Mouse (Mus musculus) midbrain, embryonic 13.5 days (tissue): ENCODE measurements around the gene Aplp2. TPM values are rescaled to one million over a fixed set of nuclear protein-coding genes. Genes with fewer than 3 reads are reported as not detected.
A peak's percentile ranks its signal among the peaks of the same experiment; 100 is the strongest.
"Not testable (repeated sequence)": the region's sequence is repeated elsewhere in the genome, so short reads cannot be mapped to it uniquely, and the experiment has no call there.

Experiments used
- ATAC-seq: fragments of 200-750 bp; cut with Nextera tagmentation; 2 replicates; pipeline ENCODE4 v1.8.0; 2017; ENCODE audit warnings: mild to moderate bottlenecking, moderate TSS enrichment, moderate library complexity
- H3K27ac ChIP-seq: fragments of 300-500 bp; sonication (generic); 2 replicates; pipeline ENCODE4 v1.5.1; 2015; ENCODE audit warnings: inconsistent platforms, mild to moderate bottlenecking, moderate library complexity
- H3K27me3 ChIP-seq: fragments of 300-500 bp; sonication (generic); 2 replicates; pipeline ENCODE4 v1.6.1; 2015; ENCODE audit warnings: mild to moderate bottlenecking, inconsistent platforms
- H3K36me3 ChIP-seq: fragments of 300-500 bp; sonication (generic); 2 replicates; pipeline ENCODE4 v1.6.1; 2015; ENCODE audit warnings: mild to moderate bottlenecking, inconsistent platforms
- H3K4me1 ChIP-seq: fragments of 300-500 bp; sonication (generic); replicated peaks from 2 replicates; pipeline ENCODE4 v1.6.1; 2015; ENCODE audit warnings: inconsistent platforms
- H3K4me2 ChIP-seq: fragments of 300-500 bp; sonication (generic); replicated peaks from 2 replicates; pipeline ENCODE4 v1.6.1; 2015; ENCODE audit warnings: moderate library complexity, mild to moderate bottlenecking, inconsistent platforms
- H3K4me3 ChIP-seq: fragments of 300-500 bp; sonication (generic); replicated peaks from 2 replicates; pipeline ENCODE4 v1.5.1; 2015; ENCODE audit warnings: mild to moderate bottlenecking, inconsistent platforms
- H3K9ac ChIP-seq: fragments of 300-500 bp; sonication (generic); replicated peaks from 2 replicates; pipeline ENCODE4 v1.6.1; 2015; ENCODE audit warnings: mild to moderate bottlenecking, inconsistent platforms
- H3K9me3 ChIP-seq: fragments of 300-500 bp; sonication (generic); 2 replicates; pipeline ENCODE4 v1.6.1; 2016; ENCODE audit warnings: mild to moderate bottlenecking, inconsistent platforms
- WGBS: fragments of 180-500 bp; shearing (Covaris S2); methylation state at CpG from one replicate; pipeline ENCODE4 v1.1.7; 2015; 5-methylcytosine and 5-hydroxymethylcytosine counted together
- polyA plus RNA-seq: library from polyadenylated mRNA; unstranded; fragments of >200 nt; fragmentation: Nextera tagmentation; extraction: Ambion mirVana; gene quantifications from 2 replicates; pipeline ENCODE4 v1.2.1, GENCODE M21; 2015

Aplp2 gene
- polyA plus RNA-seq, 1 experiment from 2014 or later = 270 TPM

- no peak overlapping the region for H3K4me3 ChIP-seq
- H3K36me3 ChIP-seq = peaks cover 67% of the 10 kb centered on the region
- WGBS = 95% methylated on average over 22 of the region's 22 CpGs
- H3K4me1 ChIP-seq = no peaks in the 10 kb centered on the region
- H3K4me2 ChIP-seq = no peak overlapping the region
- no peaks in the 10 kb centered on the region for H3K27me3 ChIP-seq
- H3K9ac ChIP-seq = no peak overlapping the region
- H3K9me3 ChIP-seq = no peaks in the 10 kb centered on the region
- no peak for ATAC-seq
- no peak overlapping the region for H3K27ac ChIP-seq
Observed at GRCm38 (mm10) chr9:31168356-31169093, 43.1 kb downstream of the Aplp2 start.

GRCm38 (mm10) chr9:31167305-31167704, 44.3 kb downstream of the Aplp2 start:
- no peaks in the 10 kb centered on the region for H3K4me1 ChIP-seq
- H3K9ac ChIP-seq = no peak overlapping the region
- WGBS = 93% methylated on average over 13 of the region's 13 CpGs
- H3K36me3 ChIP-seq = peaks cover 74% of the 10 kb centered on the region
- no peak overlapping the region for H3K4me3 ChIP-seq
- H3K4me2 ChIP-seq = no peak overlapping the region
- no peak overlapping the region for H3K27ac ChIP-seq
- no peaks in the 10 kb centered on the region for H3K9me3 ChIP-seq
- ATAC-seq = no peak
- no peaks in the 10 kb centered on the region for H3K27me3 ChIP-seq

GRCm38 (mm10) chr9:31165505-31165904, 46.1 kb downstream of the Aplp2 start:
- H3K4me2 ChIP-seq, H3K4me3 ChIP-seq, H3K27ac ChIP-seq, ATAC-seq, H3K9me3 ChIP-seq, H3K4me1 ChIP-seq, H3K9ac ChIP-seq, H3K27me3 ChIP-seq: not testable (repeated sequence)
- whole genome bisulfite sequencing = 89% methylated on average over 3 of the region's 3 CpGs
- H3K36me3 ChIP-seq = peaks cover 81% of the 10 kb centered on the region

GRCm38 (mm10) chr9:31163327-31163726, 48.3 kb downstream of the Aplp2 start:
- 89% methylated on average over 1 of the region's 1 CpGs for WGBS
- H3K4me1 ChIP-seq = no peaks in the 10 kb centered on the region
- no peak overlapping the region for H3K4me2 ChIP-seq
- H3K9ac ChIP-seq = no peak overlapping the region
- H3K27ac ChIP-seq = no peak overlapping the region
- H3K36me3 ChIP-seq = peaks cover 84% of the 10 kb centered on the region
- H3K9me3 ChIP-seq = no peaks in the 10 kb centered on the region
- H3K4me3 ChIP-seq = no peak overlapping the region
- no peak for ATAC-seq
- H3K27me3 ChIP-seq = no peaks in the 10 kb centered on the region

- Histone ChIP-seq H3K27me3 (no peaks in the 10 kb centered on the region), H3K4me2 (no peak overlapping the region), H3K9ac (no peak overlapping the region), H3K36me3 (peaks cover 84% of the 10 kb centered on the region), H3K9me3 (no peaks in the 10 kb centered on the region), H3K4me3 (no peak overlapping the region), H3K4me1 (no peaks in the 10 kb centered on the region), H3K27ac (no peak overlapping the region)
- no peak for ATAC-seq
- WGBS = 93% methylated on average over 1 of the region's 1 CpGs
Observed at GRCm38 (mm10) chr9:31162911-31163310, 48.7 kb downstream of the Aplp2 start.

- Histone ChIP-seq H3K4me2 (no peak overlapping the region), H3K4me3 (no peak overlapping the region), H3K9ac (no peak overlapping the region), H3K4me1 (no peaks in the 10 kb centered on the region), H3K27me3 (no peaks in the 10 kb centered on the region), H3K27ac (no peak overlapping the region), H3K36me3 (peaks cover 90% of the 10 kb centered on the region), H3K9me3 (no peaks in the 10 kb centered on the region)
- 89% methylated on average over 4 of the region's 4 CpGs for WGBS
- ATAC-seq = no peak
Observed at GRCm38 (mm10) chr9:31159910-31160309, 51.7 kb downstream of the Aplp2 start.

GRCm38 (mm10) chr9:31156594-31156993, 55.0 kb downstream of the Aplp2 start:
- Histone ChIP-seq H3K9me3 (no peaks in the 10 kb centered on the region), H3K36me3 (peaks cover 88% of the 10 kb centered on the region), H3K9ac (no peak overlapping the region), H3K27me3 (no peaks in the 10 kb centered on the region), H3K4me3 (no peak overlapping the region), H3K27ac (no peak overlapping the region), H3K4me1 (no peaks in the 10 kb centered on the region), H3K4me2 (no peak overlapping the region)
- WGBS = 94% methylated on average over 8 of the region's 8 CpGs
- no peak for ATAC-seq

- H3K9ac ChIP-seq = no peak overlapping the region
- no peaks in the 10 kb centered on the region for H3K27me3 ChIP-seq
- no peak overlapping the region for H3K27ac ChIP-seq
- no peaks in the 10 kb centered on the region for H3K9me3 ChIP-seq
- H3K36me3 ChIP-seq = peaks cover 67% of the 10 kb centered on the region
- no peak overlapping the region for H3K4me2 ChIP-seq
- ATAC-seq = peak; percentile 53; the same call in 1 of the 2 replicates
- H3K4me3 ChIP-seq = no peak overlapping the region
- H3K4me1 ChIP-seq = no peaks in the 10 kb centered on the region
- 85% methylated on average over 2 of the region's 2 CpGs for WGBS
Observed at GRCm38 (mm10) chr9:31151050-31151449, 60.6 kb downstream of the Aplp2 start.

GRCm38 (mm10) chr9:31148135-31148534, 63.5 kb downstream of the Aplp2 start:
- no peak overlapping the region for H3K27ac ChIP-seq
- no peaks in the 10 kb centered on the region for H3K4me1 ChIP-seq
- H3K9ac ChIP-seq = no peak overlapping the region
- no peaks in the 10 kb centered on the region for H3K9me3 ChIP-seq
- H3K4me2 ChIP-seq = no peak overlapping the region
- peaks cover 42% of the 10 kb centered on the region for H3K36me3 ChIP-seq
- no peak for ATAC-seq
- H3K27me3 ChIP-seq = no peaks in the 10 kb centered on the region
- 87% methylated on average over 7 of the region's 7 CpGs for WGBS
- no peak overlapping the region for H3K4me3 ChIP-seq

GRCm38 (mm10) chr9:31145272-31145925, 66.2 kb downstream of the Aplp2 start:
- Histone ChIP-seq H3K4me1 (no peaks in the 10 kb centered on the region), H3K9me3 (no peaks in the 10 kb centered on the region), H3K27ac (no peak overlapping the region), H3K36me3 (peaks cover 23% of the 10 kb centered on the region), H3K4me3 (no peak overlapping the region), H3K27me3 (no peaks in the 10 kb centered on the region), H3K4me2 (no peak overlapping the region), H3K9ac (no peak overlapping the region)
- no peak for ATAC-seq
- WGBS = 85% methylated on average over 7 of the region's 7 CpGs

- Histone ChIP-seq H3K9me3 (no peaks in the 10 kb centered on the region), H3K4me2 (no peak overlapping the region), H3K4me3 (no peak overlapping the region), H3K36me3 (peaks cover 2% of the 10 kb centered on the region; the same call in 1 of the 2 replicates), H3K27ac (no peak overlapping the region), H3K9ac (no peak overlapping the region), H3K4me1 (no peaks in the 10 kb centered on the region), H3K27me3 (no peaks in the 10 kb centered on the region)
- 0 out of 2 replicates have a peak, but pooled peaks have one; percentile 37 for ATAC-seq
- 68% methylated on average over 1 of the region's 1 CpGs for WGBS
Observed at GRCm38 (mm10) chr9:31142924-31143323, 68.7 kb downstream of the Aplp2 start.

- ATAC-seq = no peak
- Histone ChIP-seq H3K9me3 (no peaks in the 10 kb centered on the region), H3K36me3 (no peaks in the 10 kb centered on the region), H3K27me3 (peaks cover 69% of the 10 kb centered on the region), H3K9ac (no peak overlapping the region), H3K4me1 (peaks cover 16% of the 10 kb centered on the region), H3K27ac (no peak overlapping the region), H3K4me3 (no peak overlapping the region), H3K4me2 (no peak overlapping the region)
- 88% methylated on average over 5 of the region's 5 CpGs for WGBS
Observed at GRCm38 (mm10) chr9:31133131-31133530, 78.5 kb downstream of the Aplp2 start.
